Mouse (Mus musculus): ENCODE measurements around the gene Sppl2a. TPM values are rescaled to one million over a fixed set of nuclear protein-coding genes. Genes with fewer than 3 reads are reported as not detected.
A peak's percentile ranks its signal among the peaks of the same experiment; 100 is the strongest.
"Not testable (repeated sequence)": the region's sequence is repeated elsewhere in the genome, so short reads cannot be mapped to it uniquely, and the experiment has no call there.

The Sppl2a gene
- polyA plus RNA-seq, 1 experiment from 2014 or later = 41.7 TPM

DNA sequence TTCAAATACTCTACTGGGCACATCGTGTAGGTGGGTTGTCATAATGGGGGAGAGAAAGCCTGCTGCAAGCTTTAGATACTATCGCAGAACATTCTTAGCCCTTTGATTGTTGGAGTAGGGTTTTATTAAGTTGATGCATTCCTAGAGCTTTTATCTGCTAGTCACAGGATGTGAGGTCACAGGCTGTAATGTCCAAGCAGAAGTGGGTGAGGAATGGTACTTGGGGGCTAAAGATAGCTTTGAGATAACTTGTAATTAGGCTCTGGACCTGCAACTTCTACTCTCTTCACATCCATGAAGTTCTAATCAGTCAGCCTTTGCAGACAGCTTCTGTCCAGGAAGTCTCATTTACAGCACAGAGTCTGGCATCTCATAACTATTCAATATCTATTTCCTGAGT is 47.2 kb downstream of the Sppl2a start:
- ATAC-seq (ENCODE audit: low FRiP score, low TSS enrichment) = no peak

DNA sequence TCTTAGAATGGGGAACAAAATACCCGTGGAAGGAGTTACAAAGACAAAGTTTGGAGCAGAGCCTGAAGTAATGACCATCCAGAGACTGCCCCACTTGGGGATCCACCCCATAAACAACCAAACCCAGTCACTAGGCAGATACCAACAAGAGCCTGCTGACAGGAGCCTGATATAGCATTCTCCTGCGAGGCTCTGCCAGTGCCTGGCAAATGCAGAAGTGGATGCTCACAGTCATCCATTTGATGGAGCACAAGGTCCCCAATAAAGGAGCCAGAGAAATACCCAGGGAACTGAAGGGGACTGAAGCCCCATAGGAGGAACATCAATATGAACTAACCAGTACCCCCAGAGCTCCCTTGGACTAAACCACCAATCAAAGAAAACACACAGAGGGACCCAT is 50.3 kb downstream of the Sppl2a start:
- DNase-seq; H3K4me2 ChIP-seq (ENCODE audit: low read length); H3K9me3 ChIP-seq (ENCODE audit: control insufficient read depth, low read length); H3K9ac ChIP-seq (replicated peaks; ENCODE audit: low read length); H3K4me3 ChIP-seq (replicated peaks; ENCODE audit: low read depth, low read length); H3K36me3 ChIP-seq (ENCODE audit: control insufficient read depth, insufficient read depth, low read length); H3K27ac ChIP-seq (replicated peaks; ENCODE audit: low read depth, low read length); H3K27me3 ChIP-seq (ENCODE audit: control insufficient read depth, insufficient read depth, low read length); ATAC-seq (ENCODE audit: low FRiP score, low TSS enrichment); H3K4me1 ChIP-seq (ENCODE audit: control insufficient read depth, insufficient read depth, low read length): not testable (repeated sequence)
- 58% methylated on average over 2 of the region's 2 CpGs for WGBS

More for the DNA sequence above, 47.2 kb downstream of the Sppl2a start:
- no peaks in the 10 kb centered on the region for H3K9me3 ChIP-seq (ENCODE audit: control insufficient read depth, low read length)
- no peak for DNase-seq
- no peak overlapping the region for H3K4me2 ChIP-seq (ENCODE audit: low read length)
- no peaks in the 10 kb centered on the region for H3K27me3 ChIP-seq (ENCODE audit: control insufficient read depth, insufficient read depth, low read length)
- H3K4me1 ChIP-seq (ENCODE audit: control insufficient read depth, insufficient read depth, low read length) = no peaks in the 10 kb centered on the region
- 91% methylated on average over 2 of the region's 2 CpGs for WGBS
- H3K36me3 ChIP-seq (ENCODE audit: control insufficient read depth, insufficient read depth, low read length) = no peaks in the 10 kb centered on the region
- no peak overlapping the region for H3K4me3 ChIP-seq (replicated peaks; ENCODE audit: low read depth, low read length)
- no peak overlapping the region for H3K27ac ChIP-seq (replicated peaks; ENCODE audit: low read depth, low read length)
- no peak overlapping the region for H3K9ac ChIP-seq (replicated peaks; ENCODE audit: low read length)

DNA sequence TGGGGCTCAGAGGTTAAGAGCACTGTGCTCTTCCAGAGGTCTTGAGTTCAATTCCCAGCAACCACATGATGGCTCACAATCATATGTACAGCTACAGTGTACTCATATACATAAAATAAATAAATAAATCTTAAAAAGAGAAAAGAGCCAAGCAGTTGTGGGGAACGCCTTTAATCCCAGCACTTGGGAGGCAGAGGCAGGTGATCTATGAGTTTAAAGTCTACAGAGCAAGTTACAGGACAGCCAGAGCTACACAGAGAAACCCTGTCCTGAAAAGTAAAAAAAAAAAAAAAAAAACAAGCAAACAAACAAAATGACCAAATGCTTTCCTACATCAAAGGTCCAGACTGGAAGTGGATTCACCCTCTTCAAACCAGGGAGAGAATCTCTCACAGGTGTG is 55.0 kb downstream of the Sppl2a start:
- no peak overlapping the region; the same call in 1 of the 2 replicates for H3K4me2 ChIP-seq (ENCODE audit: low read length)
- H3K36me3 ChIP-seq (ENCODE audit: control insufficient read depth, insufficient read depth, low read length) = no peaks in the 10 kb centered on the region
- ATAC-seq (ENCODE audit: low FRiP score, low TSS enrichment) (no peak), DNase-seq (no peak)
- peaks cover 12% of the 10 kb centered on the region for H3K4me1 ChIP-seq (ENCODE audit: control insufficient read depth, insufficient read depth, low read length)
- H3K4me3 ChIP-seq (replicated peaks; ENCODE audit: low read depth, low read length) = no peak overlapping the region
- H3K27ac ChIP-seq (replicated peaks; ENCODE audit: low read depth, low read length) = no peak overlapping the region
- no peak overlapping the region for H3K9ac ChIP-seq (replicated peaks; ENCODE audit: low read length)
- H3K9me3 ChIP-seq (ENCODE audit: control insufficient read depth, low read length) = no peaks in the 10 kb centered on the region
- 93% methylated on average over 1 of the region's 1 CpGs for WGBS
- H3K27me3 ChIP-seq (ENCODE audit: control insufficient read depth, insufficient read depth, low read length) = no peaks in the 10 kb centered on the region

DNA sequence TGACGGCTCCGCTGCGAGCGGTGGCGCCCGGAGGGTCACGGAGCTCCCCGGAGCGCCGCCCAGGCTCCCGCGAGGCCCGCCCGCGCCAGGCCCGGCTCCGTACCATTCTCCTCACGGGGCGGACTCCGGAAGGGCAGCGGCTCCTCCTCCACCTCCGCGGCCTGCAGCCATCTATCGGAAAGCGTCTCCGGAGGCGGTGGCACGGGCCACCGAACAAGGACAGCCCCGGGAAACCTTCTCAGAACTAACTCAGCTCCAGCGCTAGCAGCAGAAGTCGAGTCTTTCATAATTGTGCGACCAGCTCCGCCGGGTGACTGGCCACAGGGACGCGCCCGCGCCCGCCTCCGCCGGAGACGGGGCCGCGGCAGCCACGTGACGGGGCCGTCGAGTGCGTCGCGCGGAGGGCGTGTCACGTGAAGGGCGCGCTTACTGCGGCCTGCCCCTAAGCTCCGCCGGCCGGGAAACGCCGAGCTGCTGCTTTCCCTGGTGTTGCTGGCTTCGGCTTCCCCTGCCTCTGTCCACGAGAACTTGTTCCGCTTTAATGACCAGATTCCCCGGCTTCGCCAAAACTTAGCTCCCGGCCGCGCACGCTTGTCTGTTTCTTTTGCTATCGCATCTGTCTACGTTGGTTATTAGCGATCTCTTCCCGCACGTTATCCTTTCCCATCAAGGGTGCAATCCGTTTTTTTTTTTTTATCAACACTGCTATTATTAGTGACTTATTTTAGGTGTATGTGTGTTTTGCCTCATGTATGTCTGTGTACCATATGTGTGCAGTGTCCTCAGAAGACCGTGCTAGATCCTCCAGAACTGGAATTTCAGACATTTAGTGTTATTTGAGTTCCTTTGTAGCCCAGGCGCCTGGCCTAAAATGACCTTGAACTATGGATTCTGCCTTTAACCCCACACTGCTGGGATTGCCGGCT is 56.9 kb downstream of the Sppl2a start, which contains the start of gene Trpm7:
Gene Trpm7, minus strand, starts transcription at position 360 of the 926 bp plus-strand sequence.
- H3K27me3 ChIP-seq (ENCODE audit: control insufficient read depth, insufficient read depth, low read length) = no peaks in the 10 kb centered on the region
- peak within 1 kb of the TSS; percentile 96 for H3K27ac ChIP-seq (replicated peaks; ENCODE audit: low read depth, low read length)
- H3K4me1 ChIP-seq (ENCODE audit: control insufficient read depth, insufficient read depth, low read length) = peaks cover 12% of the 10 kb centered on the region
- no peaks in the 10 kb centered on the region for H3K36me3 ChIP-seq (ENCODE audit: control insufficient read depth, insufficient read depth, low read length)
- H3K9ac ChIP-seq (replicated peaks; ENCODE audit: low read length) = peak within 1 kb of the TSS; percentile 91
- H3K4me2 ChIP-seq (ENCODE audit: low read length) = peak within 1 kb of the TSS; percentile 76
- H3K9me3 ChIP-seq (ENCODE audit: control insufficient read depth, low read length) = no peaks in the 10 kb centered on the region
- peak; percentile 98 for ATAC-seq (ENCODE audit: low FRiP score, low TSS enrichment)
- peak within 1 kb of the TSS; percentile 96 for H3K4me3 ChIP-seq (replicated peaks; ENCODE audit: low read depth, low read length)
- 1% methylated on average over 81 of the region's 81 CpGs for WGBS
- DNase-seq = peak; percentile 97

DNA sequence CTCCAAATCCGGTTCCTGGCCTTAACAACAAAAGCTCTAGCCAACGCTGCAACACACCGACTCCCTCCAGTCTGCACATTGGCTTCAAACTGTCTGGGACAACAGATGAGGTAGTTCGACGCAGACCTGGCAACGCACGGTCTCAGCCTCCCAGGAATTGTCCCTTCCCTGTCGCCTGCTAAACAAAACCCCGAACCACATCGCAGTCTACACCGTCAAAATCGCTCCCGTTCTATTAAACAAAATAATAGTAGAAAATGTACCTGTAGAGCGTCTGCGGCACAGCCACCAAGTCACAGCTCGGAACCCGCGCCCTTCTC is 57.6 kb downstream of the Sppl2a start:
- H3K9ac ChIP-seq (replicated peaks; ENCODE audit: low read length) = peak overlapping the region; percentile 91
- WGBS = under 1% methylated on average over 18 of the region's 18 CpGs
- ATAC-seq (ENCODE audit: low FRiP score, low TSS enrichment) (peak; percentile 59), DNase-seq (peak; percentile 65)
- H3K9me3 ChIP-seq (ENCODE audit: control insufficient read depth, low read length) = no peaks in the 10 kb centered on the region
- no peaks in the 10 kb centered on the region for H3K27me3 ChIP-seq (ENCODE audit: control insufficient read depth, insufficient read depth, low read length)
- peak overlapping the region; percentile 76 for H3K4me2 ChIP-seq (ENCODE audit: low read length)
- peaks cover 12% of the 10 kb centered on the region for H3K4me1 ChIP-seq (ENCODE audit: control insufficient read depth, insufficient read depth, low read length)
- H3K4me3 ChIP-seq (replicated peaks; ENCODE audit: low read depth, low read length) = peak overlapping the region; percentile 96
- peak overlapping the region; percentile 96 for H3K27ac ChIP-seq (replicated peaks; ENCODE audit: low read depth, low read length)
- no peaks in the 10 kb centered on the region for H3K36me3 ChIP-seq (ENCODE audit: control insufficient read depth, insufficient read depth, low read length)

DNA sequence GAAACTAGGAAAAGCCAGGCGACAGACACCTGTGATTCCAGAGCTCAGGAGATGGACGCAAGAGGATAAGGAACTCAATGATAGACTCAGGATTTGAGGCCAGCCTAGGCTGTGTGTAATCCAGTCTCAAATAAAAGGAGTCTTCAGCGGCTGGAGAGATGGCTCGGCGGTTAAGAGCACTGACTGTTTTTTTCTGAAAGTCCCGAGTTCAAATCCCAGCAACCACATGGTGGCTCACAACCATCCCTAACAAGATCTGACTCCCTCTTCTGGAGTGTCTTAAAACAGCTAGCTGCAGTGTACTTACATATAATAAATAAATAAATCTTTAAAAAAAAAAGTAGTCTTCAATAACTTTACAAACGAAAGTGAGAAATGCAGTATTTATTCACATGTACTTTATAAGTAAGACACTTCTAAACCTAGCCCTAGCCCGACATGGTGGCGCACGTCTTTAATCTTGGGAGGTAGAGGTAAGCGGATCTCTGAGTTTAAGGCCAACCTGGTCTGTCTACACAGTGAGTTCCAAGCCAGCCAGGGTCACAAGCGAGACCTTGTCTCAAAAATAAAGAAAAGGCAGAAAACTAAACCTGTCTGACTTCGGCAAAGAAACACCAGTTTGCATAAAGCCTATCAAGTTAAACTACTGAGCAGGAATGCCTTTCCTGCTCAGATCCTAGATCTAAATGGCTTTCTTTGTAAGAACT is 58.1 kb downstream of the Sppl2a start:
- H3K27ac ChIP-seq (replicated peaks; ENCODE audit: low read depth, low read length) = peak overlapping the region; percentile 96
- peak overlapping the region; percentile 76 for H3K4me2 ChIP-seq (ENCODE audit: low read length)
- no peaks in the 10 kb centered on the region for H3K27me3 ChIP-seq (ENCODE audit: control insufficient read depth, insufficient read depth, low read length)
- H3K4me3 ChIP-seq (replicated peaks; ENCODE audit: low read depth, low read length) = peak overlapping the region; percentile 96
- ATAC-seq (ENCODE audit: low FRiP score, low TSS enrichment) (no peak), DNase-seq (peak; percentile 9)
- H3K9ac ChIP-seq (replicated peaks; ENCODE audit: low read length) = peak overlapping the region; percentile 91
- H3K36me3 ChIP-seq (ENCODE audit: control insufficient read depth, insufficient read depth, low read length) = no peaks in the 10 kb centered on the region
- peaks cover 12% of the 10 kb centered on the region for H3K4me1 ChIP-seq (ENCODE audit: control insufficient read depth, insufficient read depth, low read length)
- 25% methylated on average over 13 of the region's 13 CpGs for WGBS
- H3K9me3 ChIP-seq (ENCODE audit: control insufficient read depth, low read length) = no peaks in the 10 kb centered on the region

DNA sequence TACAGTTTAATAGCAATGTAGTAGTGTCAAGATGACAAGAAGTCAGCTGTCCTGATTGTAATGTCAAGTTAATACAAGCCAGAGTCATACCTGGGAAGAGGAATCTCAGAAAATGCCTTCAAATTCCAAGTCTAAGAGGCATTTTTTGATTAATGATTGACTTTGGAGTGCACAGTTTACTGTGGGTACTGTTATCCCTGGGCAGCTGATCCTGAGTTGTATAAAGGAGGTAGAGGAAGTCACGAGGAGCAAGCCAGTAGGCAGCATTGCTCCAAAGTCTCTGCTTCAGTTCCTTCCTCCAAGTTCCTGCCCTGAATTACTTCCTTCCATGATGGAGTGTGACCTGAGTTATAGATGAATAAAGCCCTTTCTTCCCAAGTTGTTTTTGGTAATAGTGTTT is 66.7 kb downstream of the Sppl2a start:
- WGBS = 85% methylated on average over 1 of the region's 1 CpGs
- Histone ChIP-seq H3K9ac (replicated peaks; ENCODE audit: low read length) (no peak overlapping the region), H3K4me2 (ENCODE audit: low read length) (no peak overlapping the region), H3K4me1 (ENCODE audit: control insufficient read depth, insufficient read depth, low read length) (no peaks in the 10 kb centered on the region), H3K4me3 (replicated peaks; ENCODE audit: low read depth, low read length) (no peak overlapping the region), H3K27me3 (ENCODE audit: control insufficient read depth, insufficient read depth, low read length) (no peaks in the 10 kb centered on the region), H3K36me3 (ENCODE audit: control insufficient read depth, insufficient read depth, low read length) (no peaks in the 10 kb centered on the region), H3K27ac (replicated peaks; ENCODE audit: low read depth, low read length) (no peak overlapping the region), H3K9me3 (ENCODE audit: control insufficient read depth, low read length) (no peaks in the 10 kb centered on the region)
- no peak for DNase-seq
- no peak for ATAC-seq (ENCODE audit: low FRiP score, low TSS enrichment)

DNA sequence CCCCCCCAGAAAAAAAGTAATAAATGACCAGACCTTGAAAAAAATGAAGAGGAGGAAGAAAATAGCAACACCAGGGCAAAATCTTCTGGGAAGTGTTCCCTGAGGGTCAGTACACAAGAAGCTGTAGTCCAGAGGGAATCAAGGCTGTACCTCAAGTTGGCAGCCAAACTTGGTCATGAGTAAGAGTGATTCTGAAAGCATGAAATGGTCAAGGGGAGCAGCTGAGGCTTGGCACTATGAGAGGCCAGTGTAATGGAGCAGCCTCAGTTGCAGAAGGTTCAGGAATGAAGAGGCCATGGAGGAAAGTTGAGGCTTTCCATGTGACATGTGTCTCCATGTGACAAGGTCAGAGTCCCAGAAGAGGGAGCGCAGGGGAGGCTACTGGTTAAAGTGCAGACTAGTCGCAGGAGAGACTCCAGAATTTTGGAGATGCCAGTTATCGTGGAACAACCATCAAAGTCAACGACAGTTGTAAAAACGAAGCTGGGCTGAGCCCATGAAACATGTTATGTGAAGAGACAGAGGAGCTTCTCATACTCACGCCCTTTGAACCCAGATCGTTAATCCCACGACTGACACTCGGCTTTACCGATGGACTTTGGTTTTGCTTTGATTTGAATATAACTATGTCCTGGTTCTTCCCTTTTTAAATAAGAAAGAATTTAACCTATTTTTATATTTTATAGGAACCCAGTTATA is 67.4 kb downstream of the Sppl2a start:
- WGBS = 95% methylated on average over 10 of the region's 10 CpGs
- DNase-seq (no peak), ATAC-seq (ENCODE audit: low FRiP score, low TSS enrichment) (no peak)
- no peak overlapping the region for H3K4me2 ChIP-seq (ENCODE audit: low read length)
- H3K9me3 ChIP-seq (ENCODE audit: control insufficient read depth, low read length) = no peaks in the 10 kb centered on the region
- no peaks in the 10 kb centered on the region for H3K36me3 ChIP-seq (ENCODE audit: control insufficient read depth, insufficient read depth, low read length)
- H3K4me1 ChIP-seq (ENCODE audit: control insufficient read depth, insufficient read depth, low read length) = no peaks in the 10 kb centered on the region
- H3K9ac ChIP-seq (replicated peaks; ENCODE audit: low read length) = no peak overlapping the region
- H3K4me3 ChIP-seq (replicated peaks; ENCODE audit: low read depth, low read length) = no peak overlapping the region
- H3K27me3 ChIP-seq (ENCODE audit: control insufficient read depth, insufficient read depth, low read length) = no peaks in the 10 kb centered on the region
- no peak overlapping the region for H3K27ac ChIP-seq (replicated peaks; ENCODE audit: low read depth, low read length)
